Mouse (Mus musculus) E14TG2a.4 (cell line): ENCODE data around the gene Gm3776.

Source experiments
- CTCF ChIP-seq: conservative IDR thresholded peaks from 2 replicates; pipeline ENCODE4 v1.5.1; 2014; ENCODE audit warnings: low read length
- NANOG ChIP-seq: IDR thresholded peaks from 2 replicates; pipeline ENCODE4 v1.6.1; 2014; ENCODE audit warnings: borderline replicate concordance, low read length, mixed read lengths
- POU5F1 ChIP-seq: IDR thresholded peaks from 2 replicates; pipeline ENCODE4 v1.6.1; 2014; ENCODE audit warnings: low read length, borderline replicate concordance

GRCm38 (mm10) chr9:78212341-78213049, 44.4 kb upstream of the Gm3776 start:
- no peak for TF ChIP-seq CTCF
- no peak for TF ChIP-seq POU5F1
- TF ChIP-seq NANOG = no peak
